Mouse (Mus musculus): ENCODE data around the gene Vsig10.

- TF ChIP-seq CTCF (IDR thresholded peaks at IDR 0.05; ENCODE audit: low read depth, low read length) = no peak
- TF ChIP-seq TAL1 (conservative IDR thresholded peaks at IDR 0.05; ENCODE audit: low read depth, low read length) = no peak
- TF ChIP-seq GATA1 (IDR thresholded peaks at IDR 0.05; ENCODE audit: borderline replicate concordance, low read length) = no peak
- no peak for TF ChIP-seq GATA2 (IDR thresholded peaks at IDR 0.05; ENCODE audit: borderline replicate concordance, low read depth, low read length)
- TF ChIP-seq POLR2AphosphoS5 (IDR thresholded peaks at IDR 0.05; ENCODE audit: insufficient replicate concordance, low read depth, low read length) = no peak
Observed at GRCm38 (mm10) chr5:117365904-117366561, 47.1 kb downstream of the Vsig10 start.

Measured in G1E (cell line).